Mouse (Mus musculus) colon, adult 2 months (tissue): ENCODE data around the gene Fnbp1l. TPM values are rescaled to one million over a fixed set of nuclear protein-coding genes. Genes with fewer than 3 reads are reported as not detected.

Source experiments
- polyA plus RNA-seq: library from polyadenylated mRNA; depleted of rRNA; stranded (reverse); fragments of >200 nt; gene quantifications from 2 replicates; pipeline ENCODE4 v1.2.3, GENCODE M21; 2012; rRNA removed

Fnbp1l gene
- 5.6 and 6.6 TPM in 2 replicates for polyA plus RNA-seq

GRCm38 (mm10) chr3:122618991-122619930 lies at the start of gene Fnbp1l:
Gene Fnbp1l, minus strand, starts transcription at chr3:122619715.

Other genes starting within 250 kb of the Fnbp1l start
- gene Pde5a, start 109.2 kb upstream of the Fnbp1l start, polyA plus RNA-seq, result 12.5 and 14.3 TPM in 2 replicates